Mouse (Mus musculus): ENCODE data around the gene Klra1.
"Not testable (repeated sequence)": the region's sequence is repeated elsewhere in the genome, so short reads cannot be mapped to it uniquely, and the experiment has no call there.

Klra1 gene

DNA sequence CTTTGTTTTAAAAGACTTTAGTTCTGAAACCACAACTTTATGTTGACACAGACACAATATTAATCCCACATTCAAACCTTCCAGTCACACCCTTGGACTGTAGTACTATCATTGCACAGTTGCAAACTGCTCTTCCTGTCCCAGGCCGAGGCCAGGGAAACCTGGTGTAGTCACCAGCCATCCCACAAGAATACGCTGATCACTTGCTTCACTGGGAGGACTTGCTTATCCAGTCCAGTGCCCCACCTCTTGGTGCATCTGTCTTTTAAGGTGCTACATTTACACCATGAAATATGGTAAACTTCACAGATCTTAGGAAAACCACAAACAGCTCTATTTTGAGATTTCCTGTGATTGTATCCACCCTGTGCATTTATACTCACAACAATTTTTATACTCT is at the start of gene Klra1:
TSS of gene Klra1 (minus strand) at position 125 of the 400 bp plus-strand sequence.
- no peak for DNase-seq

DNA sequence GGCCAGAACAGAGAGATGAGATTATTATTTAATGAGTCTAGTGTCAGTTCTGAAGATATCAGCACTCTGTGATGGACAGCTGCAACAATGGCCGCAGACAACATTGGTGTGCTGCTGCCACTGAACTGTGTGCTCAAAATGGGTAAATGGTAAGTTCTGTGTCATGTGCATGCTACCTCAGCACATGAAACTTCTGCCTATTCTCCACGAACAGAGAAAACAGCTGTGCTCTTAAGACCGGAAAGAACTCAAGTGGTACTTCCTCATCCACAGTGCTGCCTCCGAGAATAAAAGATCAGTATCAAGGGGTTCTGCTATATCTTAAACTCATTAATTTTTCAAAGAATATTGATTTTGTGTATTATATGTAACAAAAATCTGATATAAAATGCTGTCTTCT is 42.8 kb upstream of the Klra1 start:
- no peak for DNase-seq

DNA sequence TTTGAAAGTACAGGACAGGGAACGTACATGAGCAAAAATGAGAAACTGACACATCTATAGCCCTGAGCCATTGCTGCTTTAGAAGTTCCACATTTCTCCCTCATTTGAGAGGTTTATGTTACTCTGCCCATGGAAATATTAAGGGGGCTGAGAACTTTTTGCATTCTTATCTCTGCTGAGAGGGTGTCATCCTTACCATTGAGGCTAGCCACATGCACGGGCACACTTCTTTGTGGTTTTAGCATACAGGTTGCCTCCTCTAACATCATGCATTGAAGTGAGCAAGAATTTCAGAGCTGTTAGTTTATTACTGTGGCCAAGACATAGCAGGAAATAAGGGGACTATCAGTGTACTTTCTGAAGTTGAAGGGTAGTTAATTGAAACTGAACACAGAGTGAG is 32.5 kb upstream of the Klra1 start:
- no peak for DNase-seq

DNA sequence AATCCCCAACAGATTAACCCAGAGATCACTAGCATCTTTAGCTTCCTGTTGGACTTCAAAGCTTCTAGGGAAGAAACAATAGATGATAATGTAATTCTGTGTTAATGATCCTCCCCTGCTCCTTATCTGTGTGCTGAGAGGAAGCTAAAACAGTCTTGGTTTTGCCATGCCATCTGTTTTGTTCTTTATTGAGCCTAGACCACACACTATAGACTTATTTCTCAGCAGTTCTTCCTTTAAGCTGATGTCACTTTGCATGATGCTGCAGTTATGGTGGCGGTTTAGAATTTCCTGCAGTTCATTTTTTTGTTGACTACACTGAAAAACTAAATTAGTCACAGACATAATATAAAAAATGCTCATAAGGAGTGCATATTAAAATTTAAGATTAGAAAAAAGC is 18.2 kb upstream of the Klra1 start:
- no peak for DNase-seq

DNA sequence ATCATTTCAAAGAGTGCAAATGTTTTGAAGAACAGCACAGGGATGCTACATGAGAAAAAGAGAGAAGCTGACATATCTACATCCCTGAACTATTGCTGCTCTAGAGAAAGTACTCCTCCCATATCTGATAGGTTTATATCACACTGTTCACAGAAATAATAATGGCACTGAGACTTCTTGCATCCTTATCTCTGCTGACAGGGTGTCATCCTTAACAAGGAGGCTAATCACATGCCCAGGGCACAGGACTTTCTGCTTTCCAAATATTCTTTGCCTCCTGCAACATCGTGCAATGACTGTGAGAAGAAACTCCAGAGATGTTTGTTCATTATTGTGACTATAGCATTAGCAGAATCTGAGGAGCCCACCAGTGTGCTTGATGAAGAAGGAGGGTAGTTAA is 871 bp downstream of the Klra1 start:
- no peak for DNase-seq

DNA sequence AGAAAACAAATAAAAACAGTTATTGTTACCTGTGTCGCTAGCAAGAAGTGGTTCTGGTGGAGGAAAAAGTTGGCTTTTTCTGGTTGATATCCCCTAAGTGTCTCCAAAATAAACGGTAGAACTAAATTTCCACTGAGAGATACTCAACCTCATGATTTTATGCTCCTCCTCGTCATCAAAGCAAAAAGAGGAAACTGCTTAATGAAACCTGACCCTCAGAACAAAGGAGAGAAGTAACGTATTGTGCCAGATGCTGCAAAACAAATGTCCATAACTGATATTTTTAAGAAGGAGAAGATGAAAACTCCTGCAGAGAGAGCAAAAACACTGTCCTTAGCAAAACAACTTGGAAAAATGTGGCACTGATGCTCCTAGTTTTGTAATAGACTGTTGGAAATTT is 4.3 kb downstream of the Klra1 start:
- no peak for DNase-seq

DNA sequence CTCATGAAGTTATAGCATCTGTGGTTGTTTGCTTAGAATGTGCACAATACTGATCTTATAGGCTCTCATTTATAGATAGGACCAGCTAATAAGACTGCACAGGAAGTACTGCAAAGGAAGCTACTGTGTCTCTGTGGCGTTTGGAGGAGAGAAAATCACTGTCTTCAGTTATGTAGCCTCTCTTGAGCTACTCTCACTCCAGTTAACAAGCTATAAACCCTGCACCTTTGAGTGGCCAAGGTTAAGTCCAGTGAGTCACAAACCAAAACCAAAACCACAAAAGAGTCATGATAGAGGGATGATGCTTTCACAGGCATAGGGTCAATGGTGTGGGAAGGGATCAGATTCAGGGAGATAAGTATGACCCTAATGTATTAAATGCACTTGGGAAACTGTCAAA is 41.3 kb downstream of the Klra1 start:
- DNase-seq = not testable (repeated sequence)

DNA sequence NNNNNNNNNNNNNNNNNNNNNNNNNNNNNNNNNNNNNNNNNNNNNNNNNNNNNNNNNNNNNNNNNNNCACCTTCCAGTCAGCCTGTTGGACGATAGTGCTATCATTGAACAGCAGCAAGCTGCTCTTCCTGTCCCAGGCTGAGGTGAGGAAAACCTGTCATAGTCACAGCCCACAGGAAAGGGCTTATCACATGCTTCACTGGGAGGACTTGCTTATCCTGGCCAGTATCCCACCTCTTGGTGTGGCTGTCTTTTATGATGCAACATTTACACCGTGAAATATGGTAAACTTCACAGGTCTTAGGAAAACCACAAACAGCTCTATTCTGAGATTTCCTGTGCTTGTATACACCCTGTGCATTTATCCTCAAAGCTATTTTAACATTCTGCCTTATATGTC is 44.7 kb downstream of the Klra1 start:
- not testable (repeated sequence) for DNase-seq

DNA sequence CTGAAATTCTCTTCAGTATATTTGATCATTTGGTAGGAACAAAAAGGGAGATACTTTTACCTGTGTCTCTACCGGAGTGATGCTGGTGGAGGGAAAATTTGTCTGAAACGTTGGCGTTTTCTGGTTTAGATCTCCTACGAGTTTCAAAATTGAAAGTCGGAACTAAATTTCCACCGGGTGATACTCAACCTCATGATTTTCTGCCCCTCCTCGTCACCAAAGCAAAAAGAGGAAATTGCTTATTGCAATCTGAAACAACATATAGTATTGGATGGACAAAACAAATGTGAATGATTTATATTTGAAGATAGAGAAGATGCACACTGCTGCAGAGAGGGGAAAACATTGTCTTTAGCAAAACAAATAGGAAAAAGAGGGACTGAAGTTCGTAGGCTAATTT is 49.3 kb downstream of the Klra1 start, which contains the start of gene Klra3:
TSS of gene Klra3 (minus strand) at position 164 of the 400 bp plus-strand sequence.
- DNase-seq = no peak
